Mouse (Mus musculus) Muller cell, postnatal 12 days (primary cell): ENCODE measurements around the gene Mkrn1.
A peak's percentile ranks its signal among the peaks of the same experiment; 100 is the strongest.
"Not testable (repeated sequence)": the region's sequence is repeated elsewhere in the genome, so short reads cannot be mapped to it uniquely, and the experiment has no call there.

ENCODE experiments used
- DNase-seq: peaks from one replicate; pipeline ENCODE4 v3.0.0-alpha.2; 2015; ENCODE audit errors: inconsistent ontology term

Gene Mkrn1

GRCm38 (mm10) chr6:39379224-39379623 is 41.0 kb downstream of the Mkrn1 start:
- DNase-seq = no peak

GRCm38 (mm10) chr6:39378161-39378835 is 42.0 kb downstream of the Mkrn1 start:
- DNase-seq = not testable (repeated sequence)

GRCm38 (mm10) chr6:39377311-39377827 is 42.9 kb downstream of the Mkrn1 start, which contains the start of gene Slc37a3:
TSS of gene Slc37a3 (minus strand) at chr6:39377675.
- peak; percentile 81 for DNase-seq

- DNase-seq = no peak
Observed at GRCm38 (mm10) chr6:39376775-39377174, 43.5 kb downstream of the Mkrn1 start.

- no peak for DNase-seq
Observed at GRCm38 (mm10) chr6:39373301-39373955, 46.8 kb downstream of the Mkrn1 start.

- peak; percentile 50 for DNase-seq
Observed at GRCm38 (mm10) chr6:39372727-39373126, 47.5 kb downstream of the Mkrn1 start.

GRCm38 (mm10) chr6:39372042-39372441 is 48.2 kb downstream of the Mkrn1 start:
- DNase-seq = no peak

GRCm38 (mm10) chr6:39369631-39370030 is 50.6 kb downstream of the Mkrn1 start:
- DNase-seq = no peak

GRCm38 (mm10) chr6:39362684-39363083 is 57.6 kb downstream of the Mkrn1 start:
- no peak for DNase-seq

GRCm38 (mm10) chr6:39359207-39359606 is 61.1 kb downstream of the Mkrn1 start:
- not testable (repeated sequence) for DNase-seq

- no peak for DNase-seq
Observed at GRCm38 (mm10) chr6:39348946-39349345, 71.3 kb downstream of the Mkrn1 start.

- no peak for DNase-seq
Observed at GRCm38 (mm10) chr6:39347880-39348814, 72.1 kb downstream of the Mkrn1 start.
